ENCODE assay signal across 18 mouse cellular contexts in the genomic region with DNA sequence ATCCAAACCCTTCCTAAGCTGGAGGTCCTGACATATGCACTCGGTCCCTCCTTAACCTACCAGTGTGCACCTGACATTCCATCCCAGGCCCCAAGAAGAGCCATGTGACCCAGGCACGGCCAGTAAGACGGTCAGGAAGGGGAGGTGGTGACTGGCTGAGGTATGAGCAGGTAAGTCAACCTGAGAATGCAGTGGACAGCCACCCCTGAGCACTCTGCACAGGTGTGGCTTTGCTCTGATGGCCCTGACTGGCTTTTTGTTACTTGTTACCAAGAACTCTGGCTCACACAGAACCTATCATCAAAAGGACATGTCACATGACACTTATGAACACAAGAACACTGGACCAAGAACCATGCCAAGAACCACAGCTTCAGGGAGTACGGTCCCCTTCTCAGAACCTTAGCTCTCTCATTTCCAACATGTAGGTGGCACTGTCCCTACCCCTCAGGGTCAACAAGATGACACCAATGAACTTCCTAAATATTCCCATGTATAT. TPM values are rescaled to one million over a fixed set of nuclear protein-coding genes. Genes with fewer than 3 reads are reported as not detected.
A peak's percentile ranks its signal among the peaks of the same experiment; 100 is the strongest.
DNase-seq lines count a peak whose midpoint lies in the region; ATAC-seq and TF ChIP-seq lines count a peak whose summit lies in the region.
"Had no signal": no experiment of that assay in that cellular context is flagged by ENCODE, and none has a peak within 500 bp of the region (broad histone marks: within the 10 kb centered on the region; RNA-seq: fewer than 3 reads in every experiment).

No protein-coding gene starts in this region.

- no peak overlapping the region for H3K4me3 ChIP-seq in heart, embryonic 10.5 days
- no peak overlapping the region for H3K4me3 ChIP-seq in limb, embryonic 13.5 days
- no peak overlapping the region for H3K4me3 ChIP-seq in limb, embryonic 10.5 days
- H3K4me3 ChIP-seq in testis, adult 2 months (ENCODE audit: control insufficient read depth, low read depth, low read length) = no peak overlapping the region
- no peak overlapping the region for H3K4me3 ChIP-seq in stomach, postnatal 0 days (ENCODE audit: low read depth, low read length)
- H3K4me3 ChIP-seq: embryonic facial prominence, embryonic 10.5 days; erythroblast, embryonic 14.5 days; layer of hippocampus, adult 2 months; left cerebral cortex, adult 2 months; limb, embryonic 15.5 days; lung, embryonic 15.5 days had no signal

- TF ChIP-seq CTCF in testis, adult 2 months (IDR thresholded peaks at IDR 0.05; ENCODE audit: control insufficient read depth, insufficient read depth, insufficient replicate concordance, low read depth, low read length) = no peak
- TF ChIP-seq CTCF in stomach, postnatal 0 days (IDR thresholded peaks at IDR 0.05; ENCODE audit: low read depth) = no peak

- WGBS in heart, embryonic 10.5 days = 88% methylated on average over 4 of the region's 4 CpGs
- 77% methylated on average over 4 of the region's 4 CpGs for WGBS in limb, embryonic 13.5 days
- WGBS in limb, embryonic 10.5 days = 83% methylated on average over 4 of the region's 4 CpGs
- WGBS in stomach, postnatal 0 days = 52% methylated on average over 4 of the region's 4 CpGs

- no peak for TF ChIP-seq EP300 in stomach, postnatal 0 days (optimal IDR thresholded peaks at IDR 0.05)

- peaks cover 27% of the 10 kb centered on the region for H3K36me3 ChIP-seq in heart, embryonic 10.5 days
- H3K36me3 ChIP-seq in limb, embryonic 13.5 days = peaks cover 33% of the 10 kb centered on the region
- peaks cover 38% of the 10 kb centered on the region for H3K36me3 ChIP-seq in limb, embryonic 10.5 days
- H3K36me3 ChIP-seq in testis, adult 2 months (ENCODE audit: control insufficient read depth, insufficient read depth, low read length) = no peaks in the 10 kb centered on the region
- H3K36me3 ChIP-seq in stomach, postnatal 0 days (ENCODE audit: control insufficient read depth, insufficient read depth, low read length) = no peaks in the 10 kb centered on the region
- H3K36me3 ChIP-seq: G1E; lung, embryonic 15.5 days had no signal

- H3K27ac ChIP-seq in heart, embryonic 10.5 days = 0 out of 2 replicates have a peak overlapping the region, but pooled peaks have one; percentile 23
- H3K27ac ChIP-seq in limb, embryonic 13.5 days = no peak overlapping the region
- no peak overlapping the region for H3K27ac ChIP-seq in limb, embryonic 10.5 days
- peak overlapping the region; percentile 32 for H3K27ac ChIP-seq in testis, adult 2 months (ENCODE audit: control insufficient read depth, insufficient read depth, low read depth, low read length)
- H3K27ac ChIP-seq in stomach, postnatal 0 days (replicated peaks) = peak overlapping the region; percentile 8; the same call in 1 of the 2 replicates
- H3K27ac ChIP-seq: left cerebral cortex, adult 2 months; limb, embryonic 15.5 days; lung, embryonic 15.5 days had no signal

- TF ChIP-seq POLR2A in testis, adult 2 months (IDR thresholded peaks at IDR 0.05; ENCODE audit: control insufficient read depth, low read depth, low read length) = no peak

- H3K9me3 ChIP-seq in heart, embryonic 10.5 days = no peaks in the 10 kb centered on the region
- no peaks in the 10 kb centered on the region for H3K9me3 ChIP-seq in limb, embryonic 13.5 days
- no peaks in the 10 kb centered on the region for H3K9me3 ChIP-seq in limb, embryonic 10.5 days (replicated peaks)
- H3K9me3 ChIP-seq in stomach, postnatal 0 days (ENCODE audit: control insufficient read depth, low read length) = no peaks in the 10 kb centered on the region
- H3K9me3 ChIP-seq: embryonic facial prominence, embryonic 10.5 days; limb, embryonic 15.5 days; lung, embryonic 15.5 days had no signal

- no peak overlapping the region for H3K4me2 ChIP-seq in limb, embryonic 13.5 days (replicated peaks)
- H3K4me2 ChIP-seq in stomach, postnatal 0 days (replicated peaks; ENCODE audit: low read depth) = no peak overlapping the region
- H3K4me2 ChIP-seq: limb, embryonic 15.5 days; lung, embryonic 15.5 days had no signal

- H3K27me3 ChIP-seq in heart, embryonic 10.5 days (ENCODE audit: insufficient read depth, poor library complexity, severe bottlenecking) = no peaks in the 10 kb centered on the region
- no peaks in the 10 kb centered on the region for H3K27me3 ChIP-seq in limb, embryonic 13.5 days
- no peaks in the 10 kb centered on the region for H3K27me3 ChIP-seq in limb, embryonic 10.5 days (ENCODE audit: low read depth, poor library complexity, severe bottlenecking)
- H3K27me3 ChIP-seq in testis, adult 2 months (ENCODE audit: control insufficient read depth, insufficient read depth, low read length) = no peaks in the 10 kb centered on the region
- no peaks in the 10 kb centered on the region for H3K27me3 ChIP-seq in stomach, postnatal 0 days (ENCODE audit: control insufficient read depth, insufficient read depth, low read length)
- H3K27me3 ChIP-seq: limb, embryonic 15.5 days; lung, embryonic 15.5 days had no signal

- intact Hi-C loops in heart, postnatal 25 days (cut with DNase I) = loop anchor here (10.0 kb wide), 1 partner anchor 49 kb away; the partner anchor contains the start of gene Ncor2

- H3K4me1 ChIP-seq in heart, embryonic 10.5 days = peaks cover 89% of the 10 kb centered on the region
- H3K4me1 ChIP-seq in limb, embryonic 13.5 days = peaks cover 77% of the 10 kb centered on the region
- peaks cover 69% of the 10 kb centered on the region for H3K4me1 ChIP-seq in limb, embryonic 10.5 days
- peaks cover 20% of the 10 kb centered on the region for H3K4me1 ChIP-seq in testis, adult 2 months (ENCODE audit: control insufficient read depth, insufficient read depth, low read length)
- peaks cover 4% of the 10 kb centered on the region for H3K4me1 ChIP-seq in stomach, postnatal 0 days (replicated peaks; ENCODE audit: control insufficient read depth, insufficient read depth)

- H3K9ac ChIP-seq in limb, embryonic 13.5 days = peak overlapping the region; percentile 31; the same call in 1 of the 2 replicates
- no peak overlapping the region for H3K9ac ChIP-seq in stomach, postnatal 0 days (ENCODE audit: low read length)
- H3K9ac ChIP-seq: limb, embryonic 15.5 days; lung, embryonic 15.5 days had no signal

- DNase-seq in heart, embryonic 10.5 days (ENCODE audit: low spot score) = no peak
- no peak for DNase-seq in heart, postnatal 25 days (ENCODE audit: low spot score)
- no peak for DNase-seq in limb, embryonic 10.5 days (ENCODE audit: low spot score)
- no peak for DNase-seq in testis, postnatal 10 days (ENCODE audit: low spot score)
- no peak for DNase-seq in stomach, postnatal 0 days (ENCODE audit: low spot score)
- DNase-seq in layer of hippocampus, adult 9-10 months (ENCODE audit: low spot score) = no peak
- DNase-seq: cerebellum, postnatal 36 days; heart, postnatal 36 days; kidney, adult 8-10 months had no signal

- no peak for ATAC-seq in limb, embryonic 13.5 days (ENCODE audit: low FRiP score, low read depth)
- no peak for ATAC-seq in stomach, postnatal 0 days (ENCODE audit: low FRiP score, low TSS enrichment)

RNA-seq across cellular contexts. Expression of gene Ncor2, which starts 53.0 kb away (rescaled TPM):
- 17.8 and 23.3 TPM in 2 replicates for polyA plus RNA-seq in heart, embryonic 10.5 days (2016; fragmentation: Nextera tagmentation; extraction: Ambion mirVana)
- 10 to 100 TPM; 67.8 to 89.5 TPM for total RNA-seq in heart, postnatal 25 days (2021)
- polyA plus RNA-seq in limb, embryonic 13.5 days (2015; fragmentation: Nextera tagmentation; extraction: Ambion mirVana) = 33.9 and 34.9 TPM in 2 replicates
- 22.4 and 26.8 TPM in 2 replicates for polyA plus RNA-seq in limb, embryonic 10.5 days (2016; fragmentation: Nextera tagmentation; extraction: Ambion mirVana)
- 28.0 and 31.7 TPM in 2 replicates for polyA plus RNA-seq in testis, adult 2 months (2012; rRNA removed)
- 11.1 and 12.1 TPM in 2 replicates for polyA plus RNA-seq in stomach, postnatal 0 days (2015; fragmentation: Nextera tagmentation; extraction: Ambion mirVana)
- total RNA-seq: G1E had no signal

Comparison
In these comparisons a context has a peak if more than half of its experiments do, and no peak if none do; other contexts are left out.
1. H3K27ac ChIP-seq: peak in heart, embryonic 10.5 days (single experiment), testis, adult 2 months (single experiment) and stomach, postnatal 0 days (single experiment); none in limb, embryonic 13.5 days (single experiment) and limb, embryonic 10.5 days (single experiment).